Mouse (Mus musculus) testis, adult 2 months (tissue): ENCODE measurements around the gene Pnma3. TPM values are rescaled to one million over a fixed set of nuclear protein-coding genes. Genes with fewer than 3 reads are reported as not detected.
"Not testable (repeated sequence)": the region's sequence is repeated elsewhere in the genome, so short reads cannot be mapped to it uniquely, and the experiment has no call there.

Experiments used
- H3K27ac ChIP-seq: fragments of 200-500 bp; 2 replicates; pipeline ENCODE4 v1.5.1; 2012; ENCODE audit warnings: low read depth, low read length; ENCODE audit not compliant: control insufficient read depth, insufficient read depth
- H3K27me3 ChIP-seq: fragments of 200-500 bp; 2 replicates; pipeline ENCODE4 v1.6.1; 2012; ENCODE audit warnings: mild to moderate bottlenecking, low read length, moderate library complexity; ENCODE audit not compliant: control insufficient read depth, insufficient read depth
- H3K36me3 ChIP-seq: fragments of 200-500 bp; 2 replicates; pipeline ENCODE4 v1.6.1; 2012; ENCODE audit warnings: mild to moderate bottlenecking, low read length; ENCODE audit not compliant: control insufficient read depth, insufficient read depth
- H3K4me1 ChIP-seq: fragments of 200-500 bp; 2 replicates; pipeline ENCODE4 v1.6.1; 2012; ENCODE audit warnings: low read length; ENCODE audit not compliant: control insufficient read depth, insufficient read depth
- H3K4me3 ChIP-seq: fragments of 200-500 bp; 2 replicates; pipeline ENCODE4 v1.5.1; 2012; ENCODE audit warnings: low read depth, mild to moderate bottlenecking, low read length, moderate library complexity, mixed read lengths; ENCODE audit not compliant: control insufficient read depth
- CTCF ChIP-seq: fragments of 200-500 bp; IDR thresholded peaks from 2 replicates; pipeline ENCODE4 v1.5.1; 2012; ENCODE audit warnings: low read depth, mild to moderate bottlenecking, inconsistent platforms, low read length, moderate library complexity; ENCODE audit not compliant: control insufficient read depth, insufficient read depth, insufficient replicate concordance
- POLR2A ChIP-seq: fragments of 200-500 bp; IDR thresholded peaks from 2 replicates; pipeline ENCODE4 v1.6.1; 2012; ENCODE audit warnings: low read depth, mild to moderate bottlenecking, inconsistent platforms, low read length, moderate library complexity; ENCODE audit not compliant: control insufficient read depth
- polyA plus RNA-seq: library from polyadenylated mRNA; depleted of rRNA; stranded (reverse); fragments of >200 nt; gene quantifications from 2 replicates; pipeline ENCODE4 v1.2.3, GENCODE M21; 2012; rRNA removed

Gene Pnma3
- polyA plus RNA-seq, 1 experiment = 0.10 TPM

GRCm38 (mm10) chrX:73063512-73064414, 824 bp upstream of the Pnma3 start:
- TF ChIP-seq POLR2A (no peak), CTCF (no peak)
- Histone ChIP-seq H3K27ac (no peak overlapping the region), H3K4me3 (peak overlapping the region; percentile 21; the same call in 1 of the 2 replicates), H3K4me1 (peaks cover 8% of the 10 kb centered on the region), H3K36me3 (no peaks in the 10 kb centered on the region), H3K27me3 (no peaks in the 10 kb centered on the region)

GRCm38 (mm10) chrX:73066765-73067312, 2.3 kb downstream of the Pnma3 start:
- not testable (repeated sequence) for H3K27ac ChIP-seq, H3K27me3 ChIP-seq

GRCm38 (mm10) chrX:73082267-73083055, 17.9 kb downstream of the Pnma3 start, which contains the start of gene Xlr4a:
Xlr4a (minus strand) TSS chrX:73082478.
- H3K4me3 ChIP-seq = 0 out of 2 replicates have a peak within 1 kb of the TSS, but pooled peaks have one; percentile 13
- not testable (repeated sequence) for H3K27ac ChIP-seq, H3K4me1 ChIP-seq, H3K36me3 ChIP-seq, H3K27me3 ChIP-seq

More at GRCm38 (mm10) chrX:73066765-73067312, 2.3 kb downstream of the Pnma3 start:
- not testable (repeated sequence) for H3K36me3 ChIP-seq, H3K4me3 ChIP-seq, H3K4me1 ChIP-seq

- not testable (repeated sequence) for H3K27ac ChIP-seq, H3K27me3 ChIP-seq, H3K36me3 ChIP-seq, H3K4me1 ChIP-seq, H3K4me3 ChIP-seq
These were observed 32.4 kb downstream of the Pnma3 start, which contains the start of gene Xlr3a for GRCm38 (mm10) chrX:73096941-73097508. Xlr3a (minus strand) TSS chrX:73097095.

DNA sequence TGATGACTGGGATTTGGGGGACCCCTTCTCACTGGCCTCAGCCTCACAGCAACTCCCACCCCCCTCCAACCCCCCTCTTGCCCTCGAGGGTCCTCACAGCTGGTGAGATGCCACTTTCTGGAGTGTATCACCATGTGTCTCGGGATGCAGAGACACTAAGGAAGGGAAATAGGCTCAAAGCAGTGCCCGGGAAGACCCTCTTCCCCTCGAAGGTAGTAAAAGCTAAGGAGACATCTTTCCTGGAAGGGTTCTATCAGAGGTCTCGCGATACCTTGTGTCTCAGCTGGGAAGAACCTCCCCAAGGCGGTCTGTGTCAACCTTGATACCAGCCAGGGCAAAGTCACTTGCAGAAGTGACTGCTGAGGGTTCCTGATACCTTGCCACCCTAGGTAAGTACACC, 52.2 kb downstream of the Pnma3 start, which contains the start of gene Gm14685:
Gm14685 (plus strand) TSS at position 301 of the 400 bp plus-strand sequence.
- not testable (repeated sequence) for H3K27ac ChIP-seq, H3K27me3 ChIP-seq, H3K4me1 ChIP-seq, H3K4me3 ChIP-seq, H3K36me3 ChIP-seq

Other genes starting within 250 kb of the Pnma3 start
- gene Gabrq, start 239.6 kb upstream of the Pnma3 start, polyA plus RNA-seq = 0.04 and 0.11 TPM in 2 replicates
- 1.9 and 2.8 TPM in 2 replicates for gene Cetn2, start 146.4 kb upstream of the Pnma3 start, polyA plus RNA-seq
- gene Nsdhl, start 146.2 kb upstream of the Pnma3 start, polyA plus RNA-seq = 5.7 and 6.5 TPM in 2 replicates
- 14.0 and 14.2 TPM in 2 replicates for gene Zfp185, start 77.4 kb upstream of the Pnma3 start, polyA plus RNA-seq
- 1.7 and 2.0 TPM in 2 replicates for gene Pnma5, start 27.7 kb upstream of the Pnma3 start, polyA plus RNA-seq
- 0.59 and 1.1 TPM in 2 replicates for gene Xlr4a, start 17.7 kb downstream of the Pnma3 start, polyA plus RNA-seq
- 0.70 and 1.7 TPM in 2 replicates for gene Xlr3a, start 32.3 kb downstream of the Pnma3 start, polyA plus RNA-seq
- 1.9 and 2.2 TPM in 2 replicates for gene Gm14685, start 52.3 kb downstream of the Pnma3 start, polyA plus RNA-seq
- 0.91 and 1.4 TPM in 2 replicates for gene Xlr5b, start 84.0 kb downstream of the Pnma3 start, polyA plus RNA-seq
- gene DXBay18, start 84.7 kb downstream of the Pnma3 start, polyA plus RNA-seq = 1.2 and 2.5 TPM in 2 replicates
- 0.91 and 1.3 TPM in 2 replicates for gene Spin2d, start 112.2 kb downstream of the Pnma3 start, polyA plus RNA-seq
- 0.76 and 0.90 TPM in 2 replicates for gene Xlr3b, start 127.4 kb downstream of the Pnma3 start, polyA plus RNA-seq
- 0.85 and 1.4 TPM in 2 replicates for gene Xlr4b, start 149.5 kb downstream of the Pnma3 start, polyA plus RNA-seq
- 3.6 and 3.8 TPM in 2 replicates for gene F8a, start 163.5 kb downstream of the Pnma3 start, polyA plus RNA-seq
- gene Xlr4c, start 178.3 kb downstream of the Pnma3 start, polyA plus RNA-seq = 0.97 and 2.3 TPM in 2 replicates
- 0.51 and 1.0 TPM in 2 replicates for gene Xlr3c, start 200.6 kb downstream of the Pnma3 start, polyA plus RNA-seq
- 0.71 and 1.1 TPM in 2 replicates for gene Xlr5a, start 228.2 kb downstream of the Pnma3 start, polyA plus RNA-seq
- gene Xlr5c, start 228.2 kb downstream of the Pnma3 start, polyA plus RNA-seq = 0.99 and 1.1 TPM in 2 replicates